Mouse (Mus musculus) gastrocnemius, postnatal 14 days (tissue): ENCODE results near the gene Diras2. TPM values are rescaled to one million over a fixed set of nuclear protein-coding genes. Genes with fewer than 3 reads are reported as not detected.

ENCODE experiments used
- DNase-seq: peaks from one replicate; pipeline ENCODE4 v3.0.0; 2021; ENCODE audit warnings: mixed read lengths
- intact Hi-C: fragments of 180-260 bp; cut with DNase I; formaldehyde crosslinking; loops from one replicate; pipeline ENCODE4 v1.15.1; 2025; ENCODE audit warnings: low total_unique reads
- long read RNA-seq, 2 experiments: library from polyadenylated mRNA; stranded (forward); transcript quantifications; one replicate each; pipeline ENCODE4 v2.0.0; 2021
- total RNA-seq, 2 experiments: library from RNA; stranded (reverse); gene quantifications; 2 replicates each; pipeline ENCODE4 v1.2.3; 2021

Diras2 gene
- under 1 TPM; 0.06 to 0.13 TPM for total RNA-seq
- long read RNA-seq, experiment 1, result 0 reads
- long read RNA-seq, experiment 2, result 0 reads

GRCm38 (mm10) chr13:52531121-52531520 lies at the start of gene Diras2:
TSS of gene Diras2 (minus strand) at chr13:52531279.
- intact Hi-C loops, result loop anchor here (10.0 kb wide), 1 partner anchor 696 kb away; no protein-coding TSS in a partner anchor
- DNase-seq, result no peak

- intact Hi-C loops, result no loop called here
- no peak for DNase-seq
These were observed 47.7 kb upstream of the Diras2 start for GRCm38 (mm10) chr13:52578776-52579175.

- intact Hi-C loops, result no loop called here
- DNase-seq, result no peak
These were observed 46.9 kb upstream of the Diras2 start for GRCm38 (mm10) chr13:52577939-52578338.

GRCm38 (mm10) chr13:52577326-52577920 lies 46.3 kb upstream of the Diras2 start:
- no peak for DNase-seq
- intact Hi-C loops, result no loop called here

- no peak for DNase-seq
- intact Hi-C loops, result no loop called here
These were observed 45.8 kb upstream of the Diras2 start for GRCm38 (mm10) chr13:52576841-52577240.

- intact Hi-C loops, result no loop called here
These were observed 45.0 kb upstream of the Diras2 start for GRCm38 (mm10) chr13:52576021-52576614.

GRCm38 (mm10) chr13:52575483-52575882 lies 44.4 kb upstream of the Diras2 start:
- intact Hi-C loops, result no loop called here
- DNase-seq, result no peak

More at GRCm38 (mm10) chr13:52576021-52576614, 45.0 kb upstream of the Diras2 start:
- DNase-seq, result no peak

- DNase-seq, result no peak
- intact Hi-C loops, result no loop called here
These were observed 43.2 kb upstream of the Diras2 start for GRCm38 (mm10) chr13:52574311-52574710.

GRCm38 (mm10) chr13:52572451-52573446 lies 41.7 kb upstream of the Diras2 start:
- intact Hi-C loops, result no loop called here
- DNase-seq, result no peak

- no peak for DNase-seq
- intact Hi-C loops, result no loop called here
These were observed 40.7 kb upstream of the Diras2 start for GRCm38 (mm10) chr13:52571591-52572384.

GRCm38 (mm10) chr13:52570276-52570675 lies 39.2 kb upstream of the Diras2 start:
- intact Hi-C loops, result no loop called here
- DNase-seq, result no peak

GRCm38 (mm10) chr13:52569194-52569769 lies 38.2 kb upstream of the Diras2 start:
- DNase-seq, result no peak
- intact Hi-C loops, result no loop called here

GRCm38 (mm10) chr13:52566777-52567176 lies 35.7 kb upstream of the Diras2 start:
- DNase-seq, result no peak
- intact Hi-C loops, result no loop called here

- no peak for DNase-seq
- intact Hi-C loops, result no loop called here
These were observed 35.2 kb upstream of the Diras2 start for GRCm38 (mm10) chr13:52566188-52566760.

GRCm38 (mm10) chr13:52565103-52565739 lies 34.1 kb upstream of the Diras2 start:
- intact Hi-C loops, result no loop called here
- no peak for DNase-seq

GRCm38 (mm10) chr13:52562166-52562571 lies 31.1 kb upstream of the Diras2 start:
- no peak for DNase-seq
- intact Hi-C loops, result no loop called here

- intact Hi-C loops, result no loop called here
- DNase-seq, result no peak
These were observed 30.5 kb upstream of the Diras2 start for GRCm38 (mm10) chr13:52561367-52562165.
